Mouse (Mus musculus) hematopoietic stem cell, adult 5-6 weeks (primary cell): ENCODE data around the gene Rpl21. TPM values are rescaled to one million over a fixed set of nuclear protein-coding genes. Genes with fewer than 3 reads are reported as not detected.

Experiments
- ATAC-seq, 2 experiments: fragments of 125-278 bp in 1 of 2; replicated peaks in 1 of 2; 2 replicates each; pipeline ENCODE4 v1.8.0; 2016 to 2017; ENCODE audit warnings: inconsistent platforms in 2 of 2, mild to moderate bottlenecking in 2 of 2, moderate number of reproducible peaks in 2 of 2, low read depth in 1 of 2, moderate TSS enrichment in 1 of 2; ENCODE audit not compliant: low FRiP score in 2 of 2, poor library complexity in 2 of 2, severe bottlenecking in 2 of 2, insufficient read depth in 1 of 2, low TSS enrichment in 1 of 2
- total RNA-seq: library from RNA; stranded (forward); fragments of 172-1452, 232-1000 nt; gene quantifications from 2 replicates; pipeline ENCODE4 v1.2.3, GENCODE M21; 2017

Gene Rpl21
- total RNA-seq, 1 experiment from 2014 or later, result 2,978 TPM

- peak; percentile 13 to 48; a peak in 2 of 4 replicates for ATAC-seq
Measured at GRCm38 (mm10) chr5:146818906-146819623, 13.6 kb upstream of the Rpl21 start.

GRCm38 (mm10) chr5:146823005-146823404 lies 9.7 kb upstream of the Rpl21 start:
- ATAC-seq, result no peak

DNA sequence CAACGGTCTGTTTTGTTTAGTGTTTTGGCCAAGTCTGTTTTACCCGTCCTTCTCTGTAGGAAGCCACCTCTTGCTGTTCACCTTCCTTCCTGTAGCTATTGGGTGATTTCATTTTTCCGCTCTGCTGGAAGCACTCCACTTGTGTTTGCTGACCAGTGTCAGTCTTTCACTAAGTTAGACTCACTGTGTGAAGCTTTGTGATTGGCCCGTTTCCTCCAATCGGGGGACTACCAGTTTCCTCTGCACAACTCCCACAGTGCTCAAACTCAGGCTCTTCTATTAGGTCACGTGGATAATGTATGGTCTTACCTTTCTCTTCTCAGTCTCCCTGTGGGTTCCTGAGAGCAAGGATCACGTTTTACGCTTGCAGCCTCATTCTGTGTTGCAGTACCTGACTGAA lies 3.2 kb upstream of the Rpl21 start:
- ATAC-seq, result peak; percentile 50 to 62

DNA sequence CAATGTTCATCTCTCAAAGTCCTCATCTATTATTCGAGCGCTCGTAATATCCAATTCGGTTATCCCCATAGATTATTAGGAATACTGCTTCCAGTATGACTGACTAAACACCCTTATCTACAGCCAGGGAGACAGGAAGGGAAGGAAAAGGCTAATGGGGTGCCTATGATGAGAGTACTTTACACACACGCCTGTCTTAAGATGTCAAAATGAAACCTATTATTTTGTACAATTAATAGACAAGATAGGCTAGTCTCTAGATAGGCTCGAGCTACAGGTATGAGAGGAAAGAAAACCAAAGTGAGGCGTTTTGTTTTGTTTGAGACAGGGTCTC lies 288 bp upstream of the Rpl21 start:
- no peak for ATAC-seq

- ATAC-seq, result no peak
Measured at GRCm38 (mm10) chr5:146833673-146834201, 1.0 kb downstream of the Rpl21 start.

GRCm38 (mm10) chr5:146834959-146835358 lies 2.3 kb downstream of the Rpl21 start:
- ATAC-seq, result no peak

- ATAC-seq, result no peak
Measured at GRCm38 (mm10) chr5:146837967-146838720, 5.5 kb downstream of the Rpl21 start.

DNA sequence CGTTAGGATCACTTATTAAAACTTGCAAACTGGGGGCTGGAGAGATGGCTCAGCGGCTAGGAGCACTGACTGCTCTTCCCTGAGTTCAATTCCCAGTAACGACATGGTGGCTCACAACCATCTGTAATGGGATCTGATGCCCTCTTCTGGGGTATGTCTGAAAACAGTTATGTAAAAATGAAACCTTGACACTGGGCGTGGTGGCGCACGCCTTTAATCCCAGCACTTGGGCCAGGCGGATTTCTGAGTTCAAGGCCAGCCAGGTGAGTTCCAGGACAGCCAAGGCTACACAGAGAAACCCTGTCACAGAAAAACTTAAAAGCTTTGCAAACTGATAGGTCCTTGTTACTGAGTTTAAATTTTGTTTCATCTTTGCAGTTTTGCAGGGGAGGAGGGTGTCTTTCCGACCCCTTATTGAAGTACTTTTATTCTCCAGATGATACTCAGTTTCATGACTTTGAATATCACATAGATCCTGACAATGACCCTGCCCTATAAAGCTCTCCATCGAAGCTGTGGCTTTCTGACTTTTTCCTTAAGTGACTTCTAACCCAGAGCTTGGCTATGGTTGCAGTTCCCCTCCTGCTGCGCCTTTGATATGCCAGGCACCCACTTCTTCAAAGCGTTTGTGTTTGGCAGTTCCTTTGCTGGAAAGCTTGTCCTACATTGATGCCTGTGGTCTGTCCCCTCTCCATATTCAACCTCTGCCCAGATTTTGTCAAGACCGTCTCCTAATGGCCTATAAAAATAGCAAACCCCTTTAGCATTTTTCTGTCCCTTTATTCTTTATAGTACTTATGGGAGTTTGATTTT lies 6.4 kb downstream of the Rpl21 start:
- no peak for ATAC-seq

GRCm38 (mm10) chr5:146839760-146840159 lies 7.1 kb downstream of the Rpl21 start:
- ATAC-seq, result no peak

- no peak for ATAC-seq
Measured at GRCm38 (mm10) chr5:146840422-146840821, 7.7 kb downstream of the Rpl21 start.

GRCm38 (mm10) chr5:146841301-146841700 lies 8.6 kb downstream of the Rpl21 start:
- ATAC-seq, result no peak

GRCm38 (mm10) chr5:146841996-146842395 lies 9.3 kb downstream of the Rpl21 start:
- no peak for ATAC-seq

DNA sequence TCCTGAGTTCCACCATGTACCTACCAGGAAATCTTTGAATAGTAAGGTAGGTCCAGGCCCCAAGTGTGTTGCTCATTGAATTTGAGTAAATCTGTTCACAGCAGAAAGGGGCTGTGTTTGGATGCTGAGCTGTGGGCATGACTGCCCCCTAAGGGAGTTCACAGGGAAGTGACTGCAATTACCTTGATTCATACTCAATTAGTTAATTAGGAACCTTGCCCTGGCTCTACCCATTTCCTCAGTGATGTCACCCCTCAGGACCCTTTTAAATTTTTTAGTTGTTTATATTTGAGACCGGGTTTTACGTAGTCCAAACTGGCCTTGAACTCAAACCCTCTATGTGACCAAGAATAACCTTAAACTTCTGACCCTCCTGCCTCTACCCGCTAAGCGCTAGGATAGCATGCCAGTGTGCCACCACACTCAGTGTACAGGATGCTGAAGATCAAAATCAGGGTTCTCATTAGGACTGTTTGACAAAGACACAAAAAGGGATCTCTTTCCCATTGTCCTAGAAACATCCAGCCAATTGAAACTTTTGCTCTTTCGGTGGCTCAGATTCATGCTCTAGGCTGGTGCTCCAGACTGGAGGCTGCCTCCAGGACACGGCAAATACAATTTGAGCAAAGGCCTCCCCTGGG lies 11.7 kb downstream of the Rpl21 start:
- peak; percentile 39 to 40; a peak in 2 of 4 replicates for ATAC-seq

DNA sequence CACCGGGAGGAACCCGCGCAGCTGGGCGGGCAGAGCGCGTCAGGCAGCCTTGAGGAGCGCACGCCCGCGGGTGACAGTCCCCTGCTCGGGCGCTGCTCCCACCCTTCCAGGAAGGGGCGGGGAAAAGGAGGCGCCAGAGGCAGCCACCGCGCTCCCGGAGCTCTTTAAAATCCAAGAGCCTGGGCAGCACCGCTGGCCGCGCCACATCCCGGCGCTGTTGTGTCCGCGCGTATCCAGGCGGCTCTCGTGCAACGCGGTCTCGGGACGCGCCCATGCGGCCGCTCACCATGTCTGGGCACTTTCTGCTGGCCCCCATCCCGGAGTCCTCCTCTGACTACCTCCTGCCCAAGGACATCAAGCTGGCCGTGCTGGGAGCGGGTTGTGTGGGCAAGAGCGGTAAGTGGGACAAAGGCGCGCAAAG lies 12.3 kb downstream of the Rpl21 start, which contains the start of gene Rasl11a:
Gene Rasl11a, plus strand, starts transcription at position 127 of the 421 bp plus-strand sequence.
- ATAC-seq, result peak; percentile 85 to 86

DNA sequence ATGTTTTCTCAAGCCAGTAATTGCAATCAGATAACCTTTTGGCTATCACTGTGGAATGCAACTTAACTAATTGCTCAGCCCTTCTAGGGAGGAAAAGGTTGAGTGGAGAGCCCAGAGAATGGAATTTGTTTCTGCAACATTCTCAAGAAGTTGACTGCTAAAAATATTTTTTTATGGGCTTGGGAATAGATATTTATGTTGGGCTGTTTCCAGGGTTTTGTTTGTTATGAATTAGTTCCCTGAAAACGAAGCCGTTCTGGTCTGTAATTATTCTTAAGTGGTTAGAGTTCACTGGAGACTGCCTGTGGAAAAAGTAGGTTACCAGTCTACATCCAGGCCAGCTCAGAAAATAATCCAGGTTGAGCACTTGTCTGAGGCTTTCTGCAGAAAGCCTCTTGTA lies 13.8 kb downstream of the Rpl21 start:
- no peak for ATAC-seq

DNA sequence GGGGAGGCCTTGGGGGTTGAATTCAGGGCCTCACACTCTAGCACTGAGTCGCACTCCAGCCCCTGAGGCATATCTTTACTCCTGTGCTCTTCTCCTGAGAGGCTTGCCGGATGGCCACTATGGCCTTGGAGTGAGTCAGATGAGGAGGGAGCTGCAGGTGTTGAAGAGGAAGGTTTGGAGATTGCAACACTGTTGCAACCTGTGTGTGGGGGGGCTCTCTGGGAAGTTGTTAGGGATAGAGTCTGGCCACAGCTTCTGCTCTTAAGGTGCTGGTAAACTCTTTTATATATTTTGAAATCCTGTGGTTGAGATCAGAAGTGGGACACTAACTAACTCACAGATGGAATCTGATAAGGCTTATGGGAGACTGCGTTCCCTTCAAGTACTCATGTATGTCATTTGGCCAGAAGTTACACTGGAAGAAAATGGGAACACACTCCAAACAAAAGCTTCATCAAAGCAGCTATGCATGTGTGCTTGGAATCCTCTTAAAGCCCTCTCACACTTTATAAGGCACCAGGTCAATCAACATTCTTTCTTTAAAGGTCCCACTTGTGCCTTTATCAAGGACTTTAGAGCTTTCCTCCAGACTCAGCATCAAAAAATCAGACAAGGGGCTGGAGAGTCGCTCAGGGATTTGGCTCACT lies 16.4 kb downstream of the Rpl21 start:
- no peak for ATAC-seq

DNA sequence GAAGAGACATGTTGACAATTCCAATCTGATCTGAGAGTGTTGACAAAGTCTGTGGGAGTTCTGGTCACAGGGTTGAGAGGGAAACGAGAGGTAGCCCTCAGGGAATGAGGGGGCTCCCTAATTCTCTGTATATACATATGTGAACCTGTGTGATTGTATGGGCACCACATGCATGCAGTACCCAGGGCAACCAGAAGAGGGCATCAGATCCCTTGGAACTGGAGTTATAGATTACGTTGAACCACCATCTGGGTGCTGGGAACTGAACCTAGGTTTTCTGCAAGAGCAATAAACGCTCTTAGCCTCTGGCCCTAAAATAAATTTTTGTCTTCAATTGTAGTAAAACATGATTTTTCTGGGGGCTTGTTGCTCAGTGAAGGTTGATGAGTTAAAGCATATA lies 23.4 kb downstream of the Rpl21 start:
- ATAC-seq, result no peak
